Mouse (Mus musculus) neural tube, embryonic 10.5 days (tissue): ENCODE measurements at regions not wholly inside any gene's neighbourhood (a gene's known extent, or its start where the extent isn't known, plus 50 kb on each side); places are given as distances from the start of the nearest gene placed in this dataset.
A peak's percentile ranks its signal among the peaks of the same experiment; 100 is the strongest.

Experiments used
- DNase-seq: peaks from one replicate; pipeline ENCODE4 v3.0.0-alpha.2; 2017; ENCODE audit warnings: low spot score; ENCODE audit errors: extremely low spot score

- DNase-seq, result peak; percentile 15
Observed at GRCm38 (mm10) chr15:54677660-54678059, 793.0 kb downstream of the Gm7489 start.
